Mouse (Mus musculus): ENCODE measurements at regions not wholly inside any gene's neighbourhood (a gene's known extent, or its start where the extent isn't known, plus 50 kb on each side); places are given as distances from the start of the nearest gene placed in this dataset.

DNA sequence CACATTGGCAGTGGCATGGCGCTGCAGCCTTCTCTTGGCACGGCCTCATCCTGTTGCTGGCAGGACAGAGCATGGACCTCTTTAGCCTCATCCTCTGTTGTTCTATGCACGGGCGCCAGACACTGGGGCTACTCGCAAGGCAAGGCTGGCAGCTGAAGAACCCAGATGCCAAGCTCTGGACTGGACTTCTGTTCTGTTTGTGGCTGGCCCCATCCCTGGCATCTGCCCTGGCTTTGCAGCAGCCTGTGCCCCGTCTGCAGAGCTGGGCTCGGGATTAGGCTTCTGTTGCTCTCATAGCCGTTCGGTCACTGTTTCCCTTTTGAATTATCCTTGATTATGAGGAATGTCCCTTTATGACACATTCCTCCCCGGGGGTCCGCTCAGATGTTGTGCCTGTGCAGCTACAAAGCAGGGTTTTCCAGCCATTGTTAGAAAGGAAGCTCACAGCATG is 214.6 kb upstream of the Tbc1d5 start:
- TF ChIP-seq USF1 (IDR thresholded peaks at IDR 0.05; ENCODE audit: low read depth), result no peak
- no peak for TF ChIP-seq POLR2A (IDR thresholded peaks at IDR 0.05; ENCODE audit: insufficient read length, low read depth)
- no peak for TF ChIP-seq TCF3 (IDR thresholded peaks at IDR 0.05; ENCODE audit: insufficient read length, low read depth)
- TF ChIP-seq E2F4 (IDR thresholded peaks at IDR 0.05; ENCODE audit: insufficient read depth), result no peak
- TF ChIP-seq SRF (IDR thresholded peaks at IDR 0.05; ENCODE audit: control insufficient read depth, insufficient read length, low read depth), result no peak
